ENCODE assay signal across 16 mouse cellular contexts in genomic region chr8:128166097-128166496, GRCm38 (mm10).
A peak's percentile ranks its signal among the peaks of the same experiment; 100 is the strongest.
DNase-seq lines count a peak whose midpoint lies in the region.
"Had no signal": no experiment of that assay in that cellular context is flagged by ENCODE, and none has a peak within 500 bp of the region (broad histone marks: within the 10 kb centered on the region; RNA-seq: fewer than 3 reads in every experiment).

No protein-coding gene starts in this region.

- H3K36me3 ChIP-seq in macrophage (ENCODE audit: inconsistent target), result no peaks in the 10 kb centered on the region
- H3K36me3 ChIP-seq: embryonic facial prominence, embryonic 13.5 days; forebrain, embryonic 10.5 days; limb, embryonic 12.5 days; midbrain, embryonic 15.5 days; neural tube, embryonic 13.5 days had no signal

- 3% methylated on average over 4 of the region's 4 CpGs for WGBS in macrophage (ENCODE audit: missing documents)

- H3K79me2 ChIP-seq in macrophage (ENCODE audit: inconsistent target), result peaks cover 40% of the 10 kb centered on the region

- H3K27ac ChIP-seq in macrophage, result peak overlapping the region; percentile 95
- H3K27ac ChIP-seq: embryonic facial prominence, embryonic 13.5 days; forebrain, embryonic 10.5 days; limb, embryonic 12.5 days; midbrain, embryonic 15.5 days; neural tube, embryonic 13.5 days had no signal

- peak; percentile 88 for DNase-seq in heart, adult 11 months
- no peak for DNase-seq in heart, postnatal 14 days
- DNase-seq in layer of hippocampus, adult 11-12 months (ENCODE audit: low spot score), result peak; percentile 12
- no peak for DNase-seq in layer of hippocampus, adult 8-10 months (ENCODE audit: low spot score in 2 of 2)
- DNase-seq in 416B (ENCODE audit: low read depth), result peak; percentile 10
- DNase-seq in adrenal gland, adult 8-10 months, result no peak
- DNase-seq in urinary bladder, postnatal 36 days (ENCODE audit: low spot score in 2 of 2), result no peak
- DNase-seq: cerebellum, adult 2 months; gastrocnemius, postnatal 25 days; kidney, postnatal 10 days had no signal

- H3K4me3 ChIP-seq in macrophage (ENCODE audit: inconsistent target), result peak overlapping the region; percentile 42
- H3K4me3 ChIP-seq: embryonic facial prominence, embryonic 13.5 days; forebrain, embryonic 10.5 days; limb, embryonic 12.5 days; midbrain, embryonic 15.5 days; neural tube, embryonic 13.5 days had no signal

- intact Hi-C loops in heart, postnatal 14 days (cut with DNase I), result no loop called here

Comparison
In these comparisons a context has a peak if more than half of its experiments do, and no peak if none do; other contexts are left out.
1. DNase-seq: peak in heart, adult 11 months (single experiment), layer of hippocampus, adult 11-12 months (single experiment) and 416B (single experiment); none in heart, postnatal 14 days (0 of 2), layer of hippocampus, adult 8-10 months (0 of 2), adrenal gland, adult 8-10 months (single experiment) and urinary bladder, postnatal 36 days (0 of 2).